Mouse (Mus musculus): Measurements from ENCODE around the gene Larp4. TPM values are rescaled to one million over a fixed set of nuclear protein-coding genes. Genes with fewer than 3 reads are reported as not detected.

Gene Larp4
- total RNA-seq, 1 experiment from 2014 or later = 87.7 TPM

DNA sequence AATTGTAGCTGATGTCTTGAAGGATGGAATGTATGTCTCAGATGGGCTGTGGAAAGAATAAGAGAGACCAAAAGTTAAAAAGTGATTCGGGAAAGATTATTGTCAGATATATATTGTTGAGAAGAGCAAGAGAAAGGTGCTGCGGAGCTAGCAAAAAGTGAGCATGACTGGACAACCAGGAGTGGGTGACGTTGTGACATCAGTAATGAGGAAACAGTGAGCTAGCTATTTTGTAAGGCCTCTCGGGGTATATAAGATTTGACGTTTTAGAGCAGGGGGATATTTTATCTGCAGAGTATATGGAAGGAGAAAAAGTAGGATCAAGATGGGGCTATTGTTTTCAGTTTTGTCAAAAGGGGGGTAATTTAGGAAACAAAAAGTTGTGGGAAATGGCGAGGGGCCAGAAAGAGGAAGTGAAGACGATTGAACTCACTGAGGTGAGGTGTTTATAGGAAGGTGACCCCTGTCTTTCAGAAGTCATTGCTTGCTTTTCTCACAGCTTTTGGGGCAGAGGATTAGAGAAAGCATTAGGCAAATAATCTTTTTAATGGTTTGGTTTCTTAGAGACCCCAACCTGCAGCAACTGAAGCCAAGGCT, 34.9 kb downstream of the Larp4 start:
- no peak for DNase-seq

DNA sequence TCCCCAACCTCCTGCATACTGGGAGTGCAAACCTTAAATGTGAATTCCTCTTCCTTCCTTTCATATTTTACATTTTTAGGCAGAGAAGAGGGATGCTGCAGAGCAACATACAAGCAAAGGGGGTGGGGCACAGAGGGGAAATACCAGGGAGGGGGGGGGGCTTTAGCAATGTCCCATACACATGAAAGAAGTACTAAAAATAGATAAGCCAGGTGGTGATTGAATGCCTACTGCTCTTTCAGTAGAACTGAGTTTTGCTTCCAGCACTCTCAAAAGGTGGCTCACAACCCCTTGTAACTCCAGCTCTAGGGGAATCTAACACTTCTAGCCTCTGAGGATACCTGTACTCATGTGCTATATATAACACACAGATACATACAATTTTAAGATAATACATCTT, 36.3 kb downstream of the Larp4 start:
- no peak for DNase-seq

DNA sequence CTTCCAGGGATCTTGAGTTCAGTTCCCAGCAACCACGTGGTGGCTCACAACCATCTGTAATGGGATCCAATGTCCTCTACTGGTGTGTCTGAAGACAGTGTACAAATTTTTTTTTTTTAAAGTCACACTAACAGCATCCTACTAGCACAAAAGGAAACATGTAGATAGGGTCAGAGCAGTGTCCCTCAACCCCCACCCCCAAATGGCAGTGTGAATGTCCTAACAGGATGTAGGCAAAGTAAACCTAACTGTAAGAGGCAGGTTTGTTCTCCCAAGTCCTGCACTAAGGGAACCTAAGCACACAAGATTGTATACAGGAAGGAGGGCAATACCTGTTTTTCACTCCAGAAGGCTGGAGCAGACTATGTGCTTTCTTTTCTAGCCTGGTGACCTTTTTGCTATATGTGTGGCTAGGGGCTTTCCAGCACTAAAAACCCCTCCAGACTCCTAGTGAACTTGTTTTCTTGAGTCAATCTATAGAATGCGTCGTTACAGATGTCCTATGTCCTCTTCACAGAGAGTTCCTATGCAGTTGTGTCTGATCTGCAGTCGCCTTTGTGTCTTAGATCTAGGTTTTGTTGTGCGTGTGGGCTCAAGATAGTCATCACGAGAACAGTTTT, 48.5 kb downstream of the Larp4 start:
- DNase-seq = no peak

DNA sequence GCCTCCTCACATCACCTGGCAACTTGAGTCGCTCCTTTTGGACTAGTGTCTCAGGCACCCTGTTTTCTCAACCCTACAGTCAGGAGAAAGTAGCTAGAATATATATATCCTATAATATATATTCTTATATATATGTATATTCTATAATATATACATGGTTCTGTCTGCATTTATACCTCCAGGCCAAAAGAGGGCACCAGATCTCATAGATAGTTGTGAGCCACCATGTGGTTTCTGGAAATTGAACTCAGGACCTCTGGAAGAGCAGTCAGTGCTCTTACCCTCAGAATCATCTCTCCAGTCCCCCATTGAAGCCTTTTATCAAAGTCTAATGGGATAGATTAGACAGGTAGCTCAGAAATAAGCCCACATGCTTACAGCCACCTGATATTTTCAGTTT, 51.3 kb downstream of the Larp4 start:
- no peak for DNase-seq

DNA sequence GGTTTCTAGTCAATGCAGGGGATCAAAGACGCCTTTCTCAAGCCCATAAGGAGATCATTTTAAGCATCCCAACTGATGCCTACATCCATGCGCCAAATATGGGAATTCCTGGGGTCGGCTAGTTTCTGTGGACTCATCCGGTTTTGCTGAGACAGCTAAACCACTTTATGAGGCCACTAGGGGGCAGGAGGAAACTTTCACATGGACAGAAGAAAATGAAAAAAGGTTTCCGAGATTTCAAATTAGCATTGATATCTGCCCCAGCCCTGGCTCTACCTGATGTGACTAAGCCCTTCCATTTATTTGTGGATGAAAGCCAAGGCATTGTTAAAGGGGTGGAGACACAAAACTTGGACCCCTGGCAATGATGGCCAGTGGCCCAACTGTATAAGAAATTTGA, 53.1 kb downstream of the Larp4 start:
- peak; percentile 62 for DNase-seq

DNA sequence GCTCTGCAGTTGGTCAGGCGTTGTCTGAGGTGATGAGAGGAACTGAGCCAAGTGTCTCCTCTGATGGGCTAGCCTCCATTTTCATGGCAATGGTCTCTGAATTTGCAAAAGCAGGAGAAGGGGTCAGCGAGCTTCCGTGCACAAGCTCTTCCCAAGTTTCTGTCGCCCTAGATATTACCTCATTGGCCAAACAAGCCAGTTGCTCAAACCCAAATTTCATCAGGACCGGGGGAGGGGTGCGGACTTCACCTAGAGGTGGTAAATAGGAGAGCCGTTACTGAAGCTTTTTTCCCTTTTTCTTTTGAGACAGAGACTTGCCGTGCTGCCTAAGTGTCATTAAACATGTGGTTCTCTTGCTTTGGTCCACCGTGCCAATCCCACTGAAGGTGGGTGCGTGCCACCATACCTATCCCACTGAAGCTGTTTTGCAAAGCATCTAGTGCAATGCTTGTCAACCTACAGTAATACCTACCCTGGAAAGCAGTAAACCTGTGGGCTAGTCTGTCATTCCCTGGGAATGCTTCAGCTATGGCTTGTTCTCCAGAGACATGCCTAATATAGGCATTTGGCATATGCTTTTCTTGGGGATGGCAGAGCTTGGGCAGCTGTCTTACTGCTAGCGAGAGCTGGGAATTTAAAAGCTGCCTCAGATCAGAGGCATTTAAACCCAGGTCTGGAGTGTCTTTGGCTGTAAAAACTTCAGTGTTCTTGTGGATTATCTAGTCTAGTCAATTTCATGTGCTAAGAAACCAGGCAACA, 55.4 kb downstream of the Larp4 start:
- peak; percentile 56 for DNase-seq

DNA sequence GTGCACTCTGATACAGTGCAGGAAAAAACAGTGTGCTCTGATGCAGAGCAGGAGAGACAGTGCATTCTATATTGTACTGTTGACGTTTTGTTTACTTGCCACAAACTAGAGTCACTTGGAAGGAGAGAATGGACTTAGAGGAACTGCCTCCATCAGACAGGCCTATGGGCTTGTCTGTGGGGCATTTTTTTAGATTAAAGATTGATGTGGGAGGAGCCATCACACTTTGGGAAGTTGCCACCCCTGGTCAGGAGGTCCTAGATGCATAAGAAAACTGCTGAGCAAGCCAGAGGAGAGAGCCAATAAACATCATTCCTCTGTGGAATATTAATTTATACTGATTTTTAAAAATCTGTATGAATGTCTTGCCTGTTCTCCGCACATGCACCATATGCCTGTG, 58.3 kb downstream of the Larp4 start:
- DNase-seq = no peak

DNA sequence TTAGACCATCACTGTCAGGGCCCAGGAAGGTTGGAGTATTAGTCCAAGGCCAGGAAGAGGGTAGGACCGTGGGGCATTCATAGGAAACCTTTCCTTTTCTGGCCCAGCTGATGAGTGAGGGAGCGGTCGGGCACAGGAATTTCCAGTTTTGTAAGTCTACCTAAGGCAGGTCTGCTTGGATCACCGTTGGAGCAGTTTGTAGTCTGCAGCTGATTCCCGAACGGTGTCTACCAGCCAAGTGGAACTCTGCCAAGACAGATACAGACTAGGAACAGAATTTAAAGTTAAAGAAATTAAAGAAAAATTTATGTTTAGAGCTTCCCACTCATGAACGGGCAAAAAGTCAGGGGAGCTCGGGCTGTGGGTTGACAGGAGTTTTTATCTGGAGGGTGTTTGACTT, 59.6 kb downstream of the Larp4 start:
- no peak for DNase-seq

DNA sequence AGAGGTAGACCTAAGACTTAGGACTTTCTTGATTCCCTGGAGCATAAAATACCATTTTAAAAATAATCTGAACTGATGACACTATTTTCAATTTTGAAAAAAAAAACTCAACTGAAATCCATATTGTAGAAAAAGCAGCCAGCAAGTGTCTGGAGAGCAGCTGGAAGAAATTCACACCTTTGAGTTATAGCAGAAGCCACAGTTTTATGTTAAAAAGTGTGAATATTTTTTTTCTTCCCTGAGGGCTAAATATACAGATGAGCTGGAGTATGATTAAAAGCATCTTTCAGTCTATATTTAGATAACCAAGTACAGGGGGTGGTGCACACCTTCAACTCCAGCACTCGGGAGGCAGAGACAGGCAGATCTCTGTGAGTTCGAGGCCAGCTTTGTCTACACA, 60.0 kb downstream of the Larp4 start:
- DNase-seq = no peak

DNA sequence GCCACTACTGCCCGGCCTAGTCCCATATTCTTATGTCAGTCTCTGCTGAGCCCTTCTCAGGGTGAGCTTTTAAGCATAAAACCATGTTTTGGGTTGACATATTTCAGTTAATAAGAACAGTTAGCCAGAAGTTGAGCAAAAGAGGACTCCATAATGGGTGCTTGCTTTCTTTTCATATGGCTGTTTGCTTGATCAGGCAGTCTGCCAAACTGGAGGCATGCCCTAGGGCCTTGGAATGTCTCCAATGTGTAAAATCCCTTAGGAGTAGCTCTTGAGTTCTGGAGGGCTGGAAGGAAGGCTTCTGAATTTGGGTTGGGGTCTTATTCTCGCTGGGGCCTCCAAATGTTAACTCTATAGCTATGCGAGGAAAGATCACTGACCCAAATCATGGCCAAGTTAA, 62.7 kb downstream of the Larp4 start:
- no peak for DNase-seq

DNA sequence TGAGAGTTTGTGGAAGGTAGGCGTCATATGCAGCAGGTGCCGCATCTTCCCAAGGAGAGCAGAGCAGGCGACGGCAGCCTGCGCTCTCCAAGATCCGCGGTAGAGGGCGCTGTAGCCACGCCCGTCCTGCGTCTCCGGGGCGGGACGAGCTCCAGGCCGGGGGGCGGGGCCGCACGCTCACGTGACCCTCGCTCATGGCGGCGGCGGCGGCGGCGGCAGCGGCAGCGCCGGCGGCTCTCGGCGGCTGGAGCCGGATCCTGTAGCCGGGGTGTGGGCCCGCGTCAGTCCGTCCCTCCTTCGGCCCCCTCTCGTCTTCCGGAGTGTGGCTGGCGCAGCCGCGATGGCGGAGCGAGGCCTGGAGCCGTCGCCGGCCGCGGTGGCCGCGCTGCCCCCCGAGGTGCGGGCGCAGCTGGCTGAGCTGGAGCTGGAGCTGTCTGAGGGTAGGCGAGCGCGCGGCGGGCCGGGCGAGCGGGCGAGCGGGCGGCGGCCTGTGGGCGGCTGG, 68.7 kb downstream of the Larp4 start, which contains the start of gene Dip2b:
Dip2b (plus strand) TSS at position 195 of the 502 bp plus-strand sequence.
- DNase-seq = peak; percentile 99

DNA sequence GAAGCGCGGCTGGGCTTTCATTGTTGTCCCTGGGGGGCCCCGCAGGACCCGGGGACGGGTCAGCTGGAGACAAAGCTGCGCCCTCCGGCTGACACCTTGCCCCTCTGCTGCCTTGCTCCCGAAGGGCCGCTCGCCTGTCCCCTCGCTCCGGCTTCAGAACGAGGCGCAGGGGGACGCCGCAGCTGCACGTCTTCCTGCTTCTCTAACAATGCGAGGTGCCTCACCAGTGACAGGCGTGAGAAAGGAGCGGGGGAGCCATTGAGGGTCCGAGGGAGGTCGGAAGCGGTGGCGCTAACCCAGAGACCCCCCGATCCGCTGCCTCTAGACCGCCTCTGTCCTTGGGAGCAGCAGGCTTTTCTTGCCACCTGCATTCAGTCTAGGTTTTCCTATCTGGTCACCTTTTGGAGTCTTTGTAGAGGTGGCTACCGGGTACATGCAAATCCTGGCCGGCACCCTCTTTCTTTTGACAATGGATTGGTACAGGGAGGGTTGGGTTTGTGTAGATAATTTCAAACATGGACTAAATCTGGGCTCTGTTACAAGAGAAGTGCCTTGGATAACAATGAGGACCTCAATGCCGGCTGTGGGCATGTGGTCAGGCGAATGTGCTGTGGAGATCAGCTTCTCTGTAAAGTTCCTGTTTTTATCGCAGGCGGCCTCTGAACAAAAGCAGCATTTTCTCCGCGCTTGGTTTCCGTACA, 69.3 kb downstream of the Larp4 start:
- DNase-seq = peak; percentile 70

DNA sequence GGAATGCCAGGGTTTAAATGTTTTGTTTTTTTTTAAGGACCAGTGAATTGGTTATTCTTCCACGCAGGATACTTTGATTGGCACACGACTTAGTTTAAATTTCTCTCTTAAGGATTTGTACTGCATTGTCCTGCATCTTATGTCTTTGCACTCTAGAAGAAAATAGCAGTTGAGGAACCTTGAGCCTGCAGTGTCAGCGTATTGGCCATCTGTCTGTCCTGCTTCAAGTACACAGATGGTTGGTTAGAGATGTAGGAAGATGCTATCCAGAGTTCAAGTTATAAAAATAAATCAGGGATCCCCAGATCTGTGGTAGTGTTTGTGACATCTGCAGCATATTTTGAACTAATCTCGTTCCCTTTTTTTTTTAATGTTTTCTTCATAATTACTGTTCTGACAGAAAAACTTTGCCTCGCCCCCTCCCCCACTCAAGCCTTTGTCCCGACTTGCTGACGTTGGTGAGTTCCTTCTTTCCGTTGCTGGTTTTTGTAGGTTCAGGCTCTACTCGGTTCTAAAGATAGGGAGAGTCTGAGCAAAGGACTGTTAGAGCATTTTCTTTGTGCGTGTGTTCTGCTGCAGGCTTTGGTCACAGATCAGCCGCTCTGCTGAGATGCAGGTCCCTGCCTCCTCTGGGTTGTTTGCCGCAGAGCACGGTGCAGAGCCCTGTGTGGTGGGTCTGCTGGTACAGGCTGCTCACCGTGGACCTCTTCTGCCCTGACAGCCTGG, 70.8 kb downstream of the Larp4 start:
- DNase-seq = no peak

DNA sequence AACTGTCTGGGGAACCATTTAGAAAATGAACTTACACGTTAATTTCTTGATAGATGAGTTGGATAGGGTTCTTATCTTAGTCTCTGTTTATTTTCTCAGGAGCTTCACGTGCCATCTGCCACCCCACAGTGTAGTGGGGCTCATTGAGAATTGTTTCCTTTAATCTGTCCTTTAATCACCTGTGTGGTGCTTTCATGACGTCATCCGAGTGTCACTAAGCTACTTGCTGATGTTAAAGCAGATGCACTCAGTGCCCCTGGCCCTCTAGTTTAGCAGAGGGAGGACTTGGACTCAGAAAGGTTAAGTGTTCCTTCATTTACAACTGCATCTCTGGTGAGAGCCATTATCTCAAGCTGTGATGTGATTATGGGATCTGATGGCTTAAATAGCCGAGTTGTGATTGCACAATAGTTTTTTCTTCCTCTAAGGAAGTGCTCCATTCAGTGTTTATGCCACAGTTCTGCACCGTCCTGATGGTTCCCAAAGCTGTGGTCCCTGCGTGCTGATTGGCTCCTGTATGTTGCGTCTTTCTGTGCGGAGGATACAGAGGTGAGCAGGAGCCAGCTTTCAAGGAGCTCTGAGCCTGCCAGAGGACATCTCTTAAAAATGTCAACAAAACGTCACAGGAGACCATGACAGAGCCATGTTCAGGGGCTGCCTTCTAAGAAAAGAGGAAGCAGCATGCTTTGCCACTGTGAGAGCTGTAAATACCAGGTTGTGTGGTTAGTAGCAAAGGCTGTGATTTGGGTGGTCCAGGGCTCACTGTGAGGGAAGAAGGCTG, 71.6 kb downstream of the Larp4 start:
- no peak for DNase-seq

DNA sequence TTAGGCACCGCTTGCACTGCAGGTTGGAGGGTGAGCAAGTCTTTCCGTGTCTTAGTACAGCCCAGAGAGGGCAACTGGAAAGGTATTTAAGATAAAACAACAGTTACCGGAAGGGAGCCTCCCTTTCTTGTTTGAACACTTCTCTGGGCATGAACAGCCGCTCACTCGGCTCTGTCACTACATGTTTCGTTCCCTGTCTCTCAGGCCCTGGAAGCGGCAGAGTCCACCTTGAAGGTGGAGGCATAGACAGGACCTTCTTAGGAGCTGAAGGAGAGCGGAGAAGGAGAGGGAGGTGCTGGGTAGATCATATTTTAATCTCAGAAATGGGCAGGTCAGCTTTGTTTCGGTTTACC, 72.2 kb downstream of the Larp4 start:
- DNase-seq = no peak

DNA sequence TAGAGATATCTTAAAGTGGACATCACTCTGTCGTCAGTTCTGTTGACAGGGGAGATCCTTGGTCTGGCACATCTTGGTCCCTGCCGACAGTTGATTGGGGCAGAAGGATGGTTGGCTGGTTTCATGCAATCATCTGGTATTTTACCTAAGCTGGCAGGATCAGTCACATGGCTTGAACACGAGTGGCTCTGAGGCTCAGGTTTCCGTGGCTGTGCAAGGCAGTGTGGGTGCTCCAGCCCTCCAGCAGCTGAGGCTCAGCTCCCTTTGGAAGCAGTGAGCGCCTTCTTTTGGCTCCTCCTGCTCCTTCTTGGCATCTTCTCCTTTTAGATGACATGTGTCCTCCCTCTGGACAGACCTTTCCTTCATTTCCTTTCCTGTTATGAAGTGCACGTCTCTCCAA, 75.7 kb downstream of the Larp4 start:
- no peak for DNase-seq

DNA sequence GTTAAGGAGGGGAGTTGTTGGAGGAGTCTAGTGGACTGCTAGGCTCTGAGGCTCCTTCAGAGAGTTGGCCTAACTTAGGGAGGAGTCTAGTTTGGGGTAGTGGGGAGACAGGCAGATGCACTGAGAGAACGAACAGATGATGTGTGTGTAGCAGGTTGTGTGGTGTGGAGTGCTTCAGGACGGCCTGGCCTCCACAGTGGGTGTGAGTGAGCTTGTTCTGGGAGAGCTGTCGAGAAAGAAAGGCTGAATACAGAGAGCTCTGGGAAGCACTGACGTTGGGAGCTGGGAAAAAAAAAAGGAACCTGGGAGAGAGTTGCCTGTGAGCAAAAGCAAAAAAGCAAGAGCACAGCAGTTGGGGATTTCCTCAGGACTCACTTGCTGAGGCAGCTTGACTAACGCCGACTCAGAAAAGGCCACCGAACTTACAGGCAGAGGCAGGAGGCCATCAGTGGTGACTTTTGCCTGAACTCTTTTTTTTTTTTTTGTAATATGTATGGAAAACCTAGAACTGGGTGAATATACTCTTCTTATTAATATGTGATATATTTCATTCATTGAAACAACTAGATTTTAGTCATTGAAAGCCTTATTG, 79.7 kb downstream of the Larp4 start:
- no peak for DNase-seq

DNA sequence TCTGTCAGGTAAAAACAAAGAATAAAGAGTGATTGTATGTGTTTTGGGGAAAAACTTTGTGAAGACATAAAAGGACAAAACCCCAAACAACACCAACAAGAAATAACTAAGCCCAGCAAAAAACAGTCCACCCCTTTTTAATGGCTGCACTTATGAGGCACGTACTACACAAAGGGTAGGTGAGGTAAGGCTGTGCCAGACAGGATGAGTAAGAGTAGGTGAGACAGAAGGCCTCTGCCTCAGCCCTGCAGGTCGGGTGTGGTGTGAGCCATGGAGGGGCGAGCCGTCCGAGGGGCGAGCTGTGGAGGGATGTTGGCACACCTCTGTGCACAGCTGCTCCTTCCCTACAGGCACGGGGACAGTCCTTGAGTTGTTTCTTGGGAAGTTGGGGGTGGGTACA, 81.1 kb downstream of the Larp4 start:
- no peak for DNase-seq

DNA sequence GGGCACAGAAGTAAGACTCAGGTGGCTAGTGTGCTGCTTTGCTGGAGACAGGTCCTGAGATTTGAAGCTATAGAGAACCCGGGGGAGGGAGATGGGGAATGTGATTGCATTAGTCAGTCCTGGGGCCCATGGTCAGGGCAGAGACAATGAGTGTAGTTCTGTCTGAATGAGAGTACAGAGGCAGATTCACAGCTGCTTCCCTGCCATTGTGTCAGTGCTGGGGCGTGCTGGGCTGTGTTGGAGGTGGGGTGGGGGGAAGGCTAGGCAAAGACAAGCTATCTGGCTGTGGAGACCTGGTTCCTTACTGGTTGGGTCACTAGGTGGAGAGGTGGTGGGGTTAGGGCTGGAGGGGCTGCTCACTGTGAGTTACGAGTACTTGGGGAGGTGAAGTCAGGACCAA, 82.9 kb downstream of the Larp4 start:
- no peak for DNase-seq

DNA sequence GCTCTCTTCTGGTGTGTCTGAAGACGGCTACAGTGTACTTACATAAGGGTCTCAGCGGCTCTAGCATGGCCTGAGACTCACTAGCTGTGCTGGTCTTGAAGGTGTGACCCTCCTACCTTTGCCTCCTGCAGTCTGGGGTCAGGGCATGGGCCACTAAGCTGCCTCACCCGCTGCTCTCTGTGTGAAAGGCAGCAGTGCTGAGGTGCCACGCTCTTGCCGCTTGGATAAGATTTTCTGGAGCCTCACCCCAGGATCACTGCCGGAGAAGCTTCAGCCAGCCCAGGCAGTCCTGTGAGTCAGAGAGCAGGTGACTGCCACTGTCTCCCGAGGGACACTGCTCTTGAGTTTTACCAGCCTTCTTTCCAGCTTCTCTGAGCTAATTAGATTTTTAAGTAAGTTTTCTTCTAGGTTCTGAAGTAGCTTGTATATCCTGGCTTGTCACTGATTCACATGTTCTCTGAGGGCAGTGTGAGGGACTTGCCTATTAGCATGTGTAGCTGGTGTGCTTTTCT, 86.6 kb downstream of the Larp4 start:
- DNase-seq = peak; percentile 29

DNA sequence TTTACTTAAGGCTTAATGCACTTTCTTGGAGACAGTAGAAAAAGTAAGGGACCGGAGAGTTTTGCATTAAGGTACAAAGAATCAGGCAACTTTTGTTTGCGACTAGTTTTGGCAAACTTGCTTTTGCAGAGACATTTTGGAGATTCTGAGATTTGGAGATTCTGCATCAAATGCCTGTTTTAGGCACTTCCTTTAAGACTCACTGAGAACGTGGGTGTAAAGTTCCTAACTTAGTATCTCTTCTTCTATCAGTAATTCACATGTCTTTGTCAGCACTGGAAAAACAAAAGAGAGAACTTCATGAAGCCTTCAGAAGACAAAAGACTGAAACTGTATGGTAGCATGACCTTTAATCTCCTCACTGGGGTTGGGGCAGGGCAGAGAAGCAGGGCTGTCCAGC, 87.8 kb downstream of the Larp4 start:
- DNase-seq = no peak
